Mouse (Mus musculus): ENCODE results near the gene Top3a.

DNA sequence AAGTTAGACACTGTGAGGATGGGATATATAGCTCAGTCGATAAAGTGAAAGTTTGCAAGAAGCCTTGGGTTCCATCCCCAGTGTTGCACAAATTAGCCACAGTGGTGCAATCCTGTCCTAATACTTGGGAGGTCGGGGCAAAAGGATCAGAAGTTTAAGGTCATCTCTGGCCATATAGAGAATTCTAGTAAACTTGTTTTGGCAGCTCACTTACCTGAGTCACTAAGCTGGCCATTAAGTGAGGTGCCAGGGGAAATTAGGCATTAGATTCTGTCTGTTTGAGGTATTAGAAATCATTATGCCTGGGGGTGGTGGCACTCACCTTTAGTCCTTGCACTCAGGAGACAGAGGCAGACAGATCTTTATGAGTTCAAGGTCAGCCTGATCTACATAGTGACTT lies 46.6 kb upstream of the Top3a start:
- no peak for TF ChIP-seq CTCF (IDR thresholded peaks at IDR 0.05; ENCODE audit: low read depth)
- TF ChIP-seq EP300 (optimal IDR thresholded peaks at IDR 0.05), result no peak

Measured in stomach, postnatal 0 days (tissue).